Mouse (Mus musculus) thymus, adult 18-20 months (tissue): ENCODE measurements around the gene B3gat3.
A peak's percentile ranks its signal among the peaks of the same experiment; 100 is the strongest.
"Not testable (repeated sequence)": the region's sequence is repeated elsewhere in the genome, so short reads cannot be mapped to it uniquely, and the experiment has no call there.

Source experiments
- DNase-seq, 2 experiments: peaks; one replicate each; pipeline ENCODE4 v3.0.0; 2022; ENCODE audit warnings: mixed read lengths in 2 of 2

The B3gat3 gene

GRCm38 (mm10) chr19:8920073-8920736, at the start of gene B3gat3:
Gene B3gat3 (plus strand): TSS chr19:8920374.
- peak; percentile 78 to 81 for DNase-seq

- not testable (repeated sequence) for DNase-seq
These were observed 49.8 kb upstream of the B3gat3 start for GRCm38 (mm10) chr19:8870381-8870780.

- no peak for DNase-seq
These were observed 49.3 kb upstream of the B3gat3 start for GRCm38 (mm10) chr19:8870838-8871237.

DNA sequence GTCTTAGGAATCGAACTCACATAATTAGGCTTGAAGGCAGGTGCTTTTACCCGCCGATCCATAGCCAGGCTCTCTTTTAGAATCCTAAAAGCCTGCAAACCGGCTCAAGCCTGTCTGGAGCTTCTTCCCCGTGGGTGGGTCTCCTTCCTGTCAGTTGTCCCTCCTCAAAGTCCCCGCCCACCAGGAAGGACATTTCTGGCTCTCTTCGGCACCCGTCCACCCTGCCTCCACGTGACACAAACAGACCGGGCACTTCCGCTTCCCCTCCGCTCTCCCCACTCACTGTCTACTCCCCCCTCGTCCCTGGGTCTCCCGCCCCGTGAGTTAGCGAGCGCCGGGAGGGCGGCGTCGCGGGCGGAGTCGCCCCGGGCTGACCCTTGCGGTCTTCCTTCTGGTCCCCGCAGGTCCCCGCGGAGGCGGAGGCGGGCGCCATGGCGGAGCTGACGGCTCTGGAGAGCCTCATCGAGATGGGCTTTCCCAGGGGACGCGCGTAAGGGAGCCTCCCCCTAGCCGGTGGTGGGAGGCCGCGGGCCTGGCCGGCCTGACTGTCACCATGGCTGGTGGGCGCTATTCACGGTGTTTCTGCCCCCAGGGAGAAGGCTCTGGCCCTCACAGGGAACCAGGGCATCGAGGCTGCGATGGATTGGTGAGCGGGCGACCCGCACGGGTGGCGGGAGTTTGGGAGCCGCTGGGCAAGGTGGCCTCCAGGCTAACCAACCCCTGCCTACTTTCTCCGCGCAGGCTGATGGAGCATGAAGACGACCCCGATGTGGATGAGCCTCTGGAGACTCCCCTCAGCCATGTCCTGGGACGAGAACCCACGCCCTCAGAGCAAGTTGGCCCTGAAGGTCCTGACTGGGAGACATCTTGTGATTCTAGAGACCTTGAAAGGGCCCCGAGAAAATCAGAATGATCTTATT, 48.6 kb upstream of the B3gat3 start, which contains the start of gene Ubxn1:
Gene Ubxn1, plus strand, starts transcription at position 230 of the 920 bp plus-strand sequence.
- peak; percentile 97 to 98 for DNase-seq

DNA sequence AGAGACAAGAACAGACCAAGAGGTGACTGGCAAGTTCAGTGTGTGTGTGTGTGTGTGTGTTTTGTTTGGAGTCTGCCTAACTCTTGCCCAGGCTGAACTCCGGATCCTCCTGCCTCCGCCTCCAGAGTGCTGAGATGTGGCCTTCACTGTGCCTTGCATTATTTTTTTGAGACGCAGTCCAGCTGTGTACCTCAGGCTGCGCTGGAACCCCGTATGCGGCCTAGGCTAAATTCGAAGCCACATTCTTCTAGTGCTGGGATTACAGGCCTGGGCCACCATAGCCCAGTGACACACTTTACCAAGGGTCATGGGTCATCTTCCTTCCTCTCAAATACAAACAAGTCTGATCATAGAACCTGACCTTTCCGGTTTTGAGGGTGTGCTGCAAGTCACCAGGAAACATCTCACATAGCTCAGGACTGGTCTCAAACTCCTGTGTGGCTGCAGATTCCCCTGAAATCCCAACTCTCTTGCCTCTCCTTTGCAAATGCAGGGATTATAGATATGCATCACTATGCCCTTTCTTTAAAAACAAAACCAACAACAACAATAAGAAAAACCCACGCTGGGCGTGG, 47.8 kb upstream of the B3gat3 start:
- DNase-seq = no peak

DNA sequence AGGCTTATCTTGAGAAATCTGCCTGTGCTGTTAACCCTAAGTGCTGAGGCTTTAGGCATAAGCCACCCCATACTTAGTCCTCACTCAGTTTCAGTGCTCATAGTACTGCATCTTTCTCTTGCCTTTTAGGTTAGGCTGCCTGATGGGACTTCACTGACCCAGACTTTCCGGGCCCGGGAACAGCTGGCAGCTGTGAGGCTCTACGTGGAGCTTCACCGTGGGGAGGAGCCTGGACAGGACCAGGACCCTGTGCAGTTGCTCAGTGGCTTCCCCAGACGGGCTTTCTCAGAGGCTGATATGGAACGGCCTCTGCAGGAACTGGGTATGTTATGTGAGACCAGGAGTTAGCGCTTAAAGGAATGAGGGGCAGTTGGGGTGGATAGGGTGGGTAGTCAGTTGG, 45.1 kb upstream of the B3gat3 start:
- no peak for DNase-seq

GRCm38 (mm10) chr19:8880311-8881033, 39.7 kb upstream of the B3gat3 start, which contains the start of gene Uqcc3:
Gene Uqcc3 (minus strand): TSS chr19:8880923.
- DNase-seq = peak; percentile 84 to 89

- DNase-seq = no peak
These were observed 39.2 kb upstream of the B3gat3 start for GRCm38 (mm10) chr19:8881034-8881392.

DNA sequence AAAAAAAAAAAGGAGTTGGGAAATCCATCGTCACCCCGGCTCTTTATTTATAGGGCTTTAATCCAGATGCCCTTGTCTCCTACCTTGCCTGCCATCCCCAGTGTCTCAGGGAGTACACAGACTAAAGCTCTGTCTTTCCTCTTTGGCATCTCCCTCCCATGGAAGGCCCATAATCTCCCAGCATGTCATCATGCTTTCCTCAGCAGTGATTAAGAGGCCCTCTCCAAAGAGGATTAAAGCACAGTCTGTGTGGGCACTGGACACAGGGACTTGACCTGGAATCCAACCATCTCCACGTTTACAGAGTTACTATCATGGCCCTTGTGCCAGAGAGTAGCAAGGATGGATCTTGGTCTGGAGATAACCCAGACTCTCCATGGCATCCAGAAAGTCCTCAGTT, 36.6 kb upstream of the B3gat3 start, which contains the start of the genes Lbhd1 and Gm49403:
Gene Lbhd1, plus strand, starts transcription at position 117 of the 400 bp plus-strand sequence.
Gene Gm49403, plus strand, starts transcription at position 315 of the 400 bp plus-strand sequence.
- no peak for DNase-seq

GRCm38 (mm10) chr19:8886916-8887584, 33.1 kb upstream of the B3gat3 start:
- no peak for DNase-seq

DNA sequence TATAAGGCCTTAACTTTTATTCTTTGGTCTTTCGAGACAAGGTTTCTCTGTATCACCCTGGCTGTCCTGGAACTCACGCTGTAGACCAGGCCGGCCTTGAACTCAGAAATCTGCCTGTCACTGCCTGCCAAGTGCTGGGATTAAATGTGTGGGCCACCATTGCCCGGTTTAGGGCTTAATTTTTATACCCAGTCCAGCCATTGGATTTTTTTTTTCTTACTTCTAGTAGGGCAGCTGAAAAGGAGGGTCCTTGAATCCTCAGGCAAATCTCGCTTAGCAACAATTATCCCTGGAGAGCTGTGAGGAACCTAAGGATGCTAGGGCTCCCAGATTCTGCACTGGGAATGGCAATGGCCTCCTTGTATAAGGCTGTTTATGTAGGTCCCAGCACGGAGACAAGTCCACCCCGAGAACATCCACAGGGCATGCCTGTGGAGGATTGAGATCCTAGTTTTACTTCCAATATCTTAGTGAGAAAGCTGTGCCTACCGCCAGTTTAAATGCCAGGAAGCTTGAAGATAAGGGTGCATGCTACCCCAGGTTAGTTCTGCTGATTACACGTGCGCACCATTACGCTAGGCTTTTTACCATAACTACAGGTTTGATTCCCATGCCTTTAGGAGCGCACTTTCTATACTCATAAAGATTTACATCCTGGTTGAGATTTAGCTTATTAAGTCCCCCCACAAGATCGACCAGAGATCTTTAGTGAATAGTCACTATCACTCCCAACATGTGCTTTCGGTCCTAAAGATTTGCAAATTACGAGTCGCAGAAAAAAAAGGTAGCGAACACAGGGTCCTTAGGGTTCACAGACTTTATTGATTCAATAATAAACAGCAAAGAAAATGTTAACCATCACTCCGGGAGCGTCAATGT, 32.4 kb upstream of the B3gat3 start:
- no peak for DNase-seq

DNA sequence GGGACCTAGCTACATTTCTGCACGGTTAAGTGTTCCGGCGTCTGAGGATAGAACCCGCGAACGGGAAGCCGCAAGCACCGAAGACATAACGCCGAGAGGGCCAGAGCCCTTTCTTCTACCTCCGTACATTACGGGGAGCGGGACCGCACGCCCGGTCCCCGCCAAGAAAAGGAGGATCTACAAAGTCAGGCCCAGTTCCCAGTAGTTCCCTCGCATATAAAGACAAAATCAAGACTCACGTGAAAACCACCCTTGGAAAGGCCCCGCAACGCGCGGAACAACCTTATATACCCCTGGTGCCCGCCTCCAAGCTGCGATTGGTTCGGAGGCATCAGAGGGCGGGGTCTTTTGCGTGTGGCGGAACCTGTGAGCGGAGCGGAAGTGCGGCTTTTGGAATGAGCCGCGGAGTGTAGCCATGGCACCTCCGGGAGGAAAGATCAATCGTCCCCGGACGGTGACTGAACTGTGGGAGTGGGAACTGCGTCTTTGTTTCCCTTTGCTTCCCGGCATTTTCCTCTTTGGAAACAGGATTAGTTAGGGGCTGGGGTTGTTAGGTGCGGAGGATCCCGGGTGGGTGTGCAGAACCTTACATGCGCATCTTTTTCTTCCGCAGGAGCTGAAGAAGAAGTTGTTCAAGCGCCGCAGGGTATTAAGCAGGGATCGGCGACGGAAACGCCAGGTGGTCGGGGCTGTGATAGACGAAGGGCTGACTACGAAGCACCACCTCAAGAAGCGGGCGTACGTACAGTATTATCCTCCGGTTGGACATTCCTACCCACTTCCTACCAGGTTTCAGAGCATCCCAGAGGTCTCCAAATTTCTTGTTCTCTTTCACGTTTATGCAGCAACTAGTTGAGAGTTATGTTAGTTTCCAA, 31.4 kb upstream of the B3gat3 start, which contains the start of the genes 1810009A15Rik and Gm49416:
Gene 1810009A15Rik, plus strand, starts transcription at position 343 of the 875 bp plus-strand sequence.
Gene Gm49416, plus strand, starts transcription at position 416 of the 875 bp plus-strand sequence.
- peak; percentile 88 to 94 for DNase-seq

DNA sequence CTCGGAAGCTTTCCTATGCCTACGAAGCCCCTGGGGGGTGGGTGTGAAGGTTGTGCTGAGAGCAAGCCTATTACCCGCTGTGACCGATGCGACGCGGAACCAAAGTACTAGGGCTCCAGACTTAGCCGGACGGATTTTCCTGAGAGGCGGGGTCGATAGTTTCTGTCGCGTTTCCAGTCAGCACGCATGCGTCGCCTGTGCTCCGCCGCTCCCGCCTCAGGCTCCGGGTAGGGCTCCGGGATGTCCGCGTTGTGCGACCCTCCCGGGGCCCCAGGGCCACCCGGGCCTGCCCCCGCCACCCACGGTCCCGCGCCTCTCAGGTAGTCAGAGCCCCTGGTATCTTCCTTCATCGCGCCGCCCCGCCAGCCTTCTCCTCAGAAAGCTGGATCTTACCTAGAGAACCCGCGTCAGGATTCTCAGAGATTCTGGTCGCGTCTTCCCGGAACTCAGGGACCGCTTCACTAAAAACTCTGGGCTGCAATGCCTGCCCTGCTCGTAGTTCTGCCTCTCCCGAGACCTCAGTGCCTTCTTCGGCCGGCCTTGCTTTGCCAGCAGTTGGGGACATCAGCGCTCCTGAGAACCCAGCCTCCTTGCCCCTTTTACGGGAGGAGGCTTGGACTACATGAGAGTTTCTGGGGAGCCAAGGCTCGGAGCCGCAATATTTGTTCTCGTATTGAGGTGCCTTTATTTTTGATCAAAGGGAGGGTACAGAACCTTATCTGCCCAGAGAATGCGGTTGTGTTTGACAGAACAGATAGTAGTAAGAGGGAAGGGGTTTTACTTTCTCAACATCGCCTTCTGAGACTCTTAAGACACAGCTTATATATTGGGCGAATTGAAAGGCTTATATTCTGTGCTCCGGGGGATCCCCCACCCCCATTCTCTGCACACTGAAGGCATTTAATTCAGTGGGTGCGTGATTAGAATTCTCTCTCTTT, 27.1 kb upstream of the B3gat3 start, which contains the start of gene Ints5:
Gene Ints5, plus strand, starts transcription at position 177 of the 938 bp plus-strand sequence.
- peak; percentile 68 to 79 for DNase-seq

DNA sequence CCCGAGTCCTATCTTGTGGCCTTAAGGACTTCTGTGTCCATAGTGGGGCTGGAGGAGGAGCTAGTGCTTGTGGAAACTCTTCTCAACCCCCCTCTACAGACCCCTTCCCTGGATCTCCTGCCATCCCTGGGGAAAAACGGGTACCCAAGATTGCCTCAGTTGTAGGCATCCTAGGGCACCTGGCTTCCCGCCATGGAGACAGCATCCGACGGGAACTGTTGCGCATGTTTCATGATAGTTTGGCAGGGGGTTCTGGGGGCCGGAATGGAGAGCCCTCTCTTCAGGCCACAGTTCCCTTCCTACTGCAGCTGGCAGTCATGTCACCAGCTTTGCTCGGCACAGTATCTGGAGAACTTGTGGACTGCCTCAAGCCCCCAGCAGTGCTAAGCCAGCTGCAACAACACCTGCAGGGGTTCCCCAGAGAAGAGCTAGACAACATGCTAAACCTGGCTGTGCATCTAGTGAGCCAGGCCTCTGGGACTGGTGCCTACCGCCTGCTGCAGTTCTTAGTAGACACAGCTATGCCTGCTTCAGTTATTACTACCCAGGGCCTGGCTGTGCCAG, 24.7 kb upstream of the B3gat3 start:
- DNase-seq = no peak

- DNase-seq = not testable (repeated sequence)
These were observed 23.9 kb upstream of the B3gat3 start for GRCm38 (mm10) chr19:8896231-8896630.

GRCm38 (mm10) chr19:8897211-8897864, 22.8 kb upstream of the B3gat3 start:
- peak in 1 of 2 experiments; percentile 31 for DNase-seq

GRCm38 (mm10) chr19:8897865-8898495, 22.2 kb upstream of the B3gat3 start, which contains the start of gene Ganab:
Gene Ganab (plus strand): TSS chr19:8898071.
- DNase-seq = peak; percentile 92 to 95
